Mouse (Mus musculus) stomach, postnatal 0 days (tissue): ENCODE data around the gene Meis2. TPM values are rescaled to one million over a fixed set of nuclear protein-coding genes. Genes with fewer than 3 reads are reported as not detected.

Experiments
- ATAC-seq: fragments of 200-750 bp; cut with Nextera tagmentation; 2 replicates; pipeline ENCODE4 v1.8.0; 2017; ENCODE audit not compliant: low FRiP score, low TSS enrichment
- DNase-seq: peaks from one replicate; pipeline ENCODE4 v3.0.0-alpha.2; 2016; ENCODE audit warnings: low spot score
- H3K27ac ChIP-seq: fragments of 300-500 bp; sonication (generic); replicated peaks from 2 replicates; pipeline ENCODE4 v1.5.1; 2014; ENCODE audit warnings: mild to moderate bottlenecking, control low read depth
- H3K27me3 ChIP-seq: fragments of 300-500 bp; sonication (generic); 2 replicates; pipeline ENCODE4 v1.6.1; 2014; ENCODE audit warnings: low read length; ENCODE audit not compliant: control insufficient read depth, insufficient read depth
- H3K36me3 ChIP-seq: fragments of 300-500 bp; sonication (generic); 2 replicates; pipeline ENCODE4 v1.6.1; 2014; ENCODE audit warnings: low read length, mixed read lengths; ENCODE audit not compliant: control insufficient read depth, insufficient read depth
- H3K4me1 ChIP-seq: fragments of 300-500 bp; sonication (generic); replicated peaks from 2 replicates; pipeline ENCODE4 v1.6.1; 2014; ENCODE audit warnings: antibody characterized with exemption; ENCODE audit not compliant: control insufficient read depth, insufficient read depth
- H3K4me2 ChIP-seq: fragments of 300-500 bp; sonication (generic); replicated peaks from 2 replicates; pipeline ENCODE4 v1.6.1; 2014; ENCODE audit warnings: low read depth, mild to moderate bottlenecking, control low read depth, moderate library complexity
- H3K4me3 ChIP-seq: fragments of 300-500 bp; sonication (generic); 2 replicates; pipeline ENCODE4 v1.5.1; 2014; ENCODE audit warnings: low read depth, low read length, control low read depth
- H3K9ac ChIP-seq: fragments of 300-500 bp; sonication (generic); 2 replicates; pipeline ENCODE4 v1.6.1; 2014; ENCODE audit warnings: mild to moderate bottlenecking, low read length, control low read depth, mixed read lengths
- H3K9me3 ChIP-seq: fragments of 300-500 bp; sonication (generic); 2 replicates; pipeline ENCODE4 v1.6.1; 2016; ENCODE audit warnings: low read length; ENCODE audit not compliant: control insufficient read depth
- CTCF ChIP-seq: IDR thresholded peaks from 2 replicates; pipeline ENCODE4 v1.5.1; 2016; ENCODE audit warnings: antibody characterized with exemption, low read depth, mild to moderate bottlenecking, moderate library complexity
- EP300 ChIP-seq: optimal IDR thresholded peaks from 2 replicates; pipeline ENCODE3; 2016; ENCODE audit warnings: antibody characterized with exemption
- WGBS: fragments of 180-500 bp; shearing (Covaris S2); extraction: QIAGEN DNeasy Blood & Tissue Kit; methylation state at CpG from one replicate; pipeline ENCODE4 v1.1.7; 2014; 5-methylcytosine and 5-hydroxymethylcytosine counted together
- polyA plus RNA-seq: library from polyadenylated mRNA; unstranded; fragments of >200 nt; fragmentation: Nextera tagmentation; extraction: Ambion mirVana; gene quantifications from 2 replicates; pipeline ENCODE4 v1.2.1, GENCODE M21; 2015

Meis2 gene
- polyA plus RNA-seq, 1 experiment from 2014 or later, result 17.7 TPM

GRCm38 (mm10) chr2:115938926-115939563 lies 126.6 kb downstream of the Meis2 start:
- whole genome bisulfite sequencing, result 68% methylated on average over 8 of the region's 8 CpGs
- Histone ChIP-seq H3K9me3 (no peaks in the 10 kb centered on the region), H3K27me3 (no peaks in the 10 kb centered on the region), H3K4me1 (no peaks in the 10 kb centered on the region), H3K27ac (no peak overlapping the region), H3K4me2 (no peak overlapping the region), H3K4me3 (no peak overlapping the region), H3K9ac (no peak overlapping the region), H3K36me3 (no peaks in the 10 kb centered on the region)
- no peak for DNase-seq
- no peak for ATAC-seq
- TF ChIP-seq EP300, result no peak
- TF ChIP-seq CTCF, result no peak

DNA sequence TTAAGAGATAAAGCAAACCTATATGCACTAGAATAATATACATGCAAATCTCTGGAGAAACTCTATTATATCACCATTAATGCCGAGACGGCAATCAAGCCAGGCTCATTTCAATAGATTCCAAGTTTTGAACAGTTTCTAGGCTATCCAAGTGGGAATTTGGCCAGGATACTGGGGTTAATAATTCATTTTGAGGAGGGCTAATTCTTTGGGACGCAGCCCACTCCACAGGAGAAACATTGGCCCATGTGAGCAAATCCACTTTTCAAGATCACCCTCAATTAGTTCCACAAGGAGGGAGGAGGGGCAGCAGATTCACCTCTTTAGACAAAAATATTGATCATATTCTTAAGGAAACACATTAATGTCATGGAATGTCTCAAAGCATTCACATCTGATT lies 127.3 kb downstream of the Meis2 start:
- Histone ChIP-seq H3K9ac (no peak overlapping the region), H3K4me1 (no peaks in the 10 kb centered on the region), H3K4me3 (no peak overlapping the region), H3K36me3 (no peaks in the 10 kb centered on the region), H3K4me2 (no peak overlapping the region), H3K27me3 (no peaks in the 10 kb centered on the region), H3K27ac (no peak overlapping the region), H3K9me3 (no peaks in the 10 kb centered on the region)
- DNase-seq, result no peak
- no peak for ATAC-seq
- 55% methylated on average over 3 of the region's 3 CpGs for WGBS
- TF ChIP-seq EP300, result no peak
- no peak for TF ChIP-seq CTCF

- H3K9me3 ChIP-seq, result no peaks in the 10 kb centered on the region
- no peaks in the 10 kb centered on the region for H3K36me3 ChIP-seq
- H3K4me2 ChIP-seq, result no peak overlapping the region
- TF ChIP-seq CTCF, result no peak
- TF ChIP-seq EP300, result no peak
- DNase-seq (no peak), ATAC-seq (no peak)
- no peak overlapping the region for H3K4me3 ChIP-seq
- H3K27ac ChIP-seq, result no peak overlapping the region
- 71% methylated on average over 1 of the region's 1 CpGs for WGBS
- H3K27me3 ChIP-seq, result no peaks in the 10 kb centered on the region
- no peaks in the 10 kb centered on the region for H3K4me1 ChIP-seq
- H3K9ac ChIP-seq, result no peak overlapping the region
Observed at GRCm38 (mm10) chr2:115937896-115938295, 127.7 kb downstream of the Meis2 start.

- 84% methylated on average over 9 of the region's 9 CpGs for WGBS
- no peak for ATAC-seq
- no peak for DNase-seq
- H3K9me3 ChIP-seq, result no peaks in the 10 kb centered on the region
- no peak overlapping the region for H3K9ac ChIP-seq
- TF ChIP-seq EP300 (no peak), CTCF (no peak)
- no peaks in the 10 kb centered on the region for H3K4me1 ChIP-seq
- no peak overlapping the region for H3K4me2 ChIP-seq
- H3K36me3 ChIP-seq, result no peaks in the 10 kb centered on the region
- no peak overlapping the region for H3K4me3 ChIP-seq
- H3K27ac ChIP-seq, result no peak overlapping the region
- H3K27me3 ChIP-seq, result no peaks in the 10 kb centered on the region
Observed at GRCm38 (mm10) chr2:115936786-115937185, 128.9 kb downstream of the Meis2 start.

DNA sequence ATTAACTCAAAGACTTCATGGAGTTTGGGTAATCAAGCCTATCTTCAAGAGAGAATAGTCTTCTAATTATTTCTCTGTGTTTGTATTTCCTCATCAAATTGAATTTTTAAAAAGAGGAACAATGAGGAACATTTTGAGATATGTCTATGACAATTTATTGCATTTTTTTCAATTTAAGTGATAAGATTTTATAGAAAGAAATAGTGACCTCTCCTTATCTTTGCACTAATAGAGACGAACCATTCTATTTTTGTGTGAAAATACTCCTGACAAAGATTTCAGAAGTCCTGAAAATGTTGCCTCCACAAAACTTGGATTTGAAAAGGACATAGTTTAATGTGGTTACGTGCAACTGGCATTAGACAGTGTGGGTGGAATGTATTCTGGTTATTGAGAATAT lies 131.3 kb downstream of the Meis2 start:
- Histone ChIP-seq H3K9ac (no peak overlapping the region), H3K4me1 (no peaks in the 10 kb centered on the region), H3K9me3 (no peaks in the 10 kb centered on the region), H3K4me3 (no peak overlapping the region), H3K36me3 (no peaks in the 10 kb centered on the region), H3K27me3 (no peaks in the 10 kb centered on the region), H3K27ac (no peak overlapping the region), H3K4me2 (no peak overlapping the region)
- no peak for DNase-seq
- TF ChIP-seq CTCF, result no peak
- no peak for TF ChIP-seq EP300
- no peak for ATAC-seq
- 82% methylated on average over 2 of the region's 2 CpGs for WGBS

- Histone ChIP-seq H3K9me3 (no peaks in the 10 kb centered on the region), H3K9ac (no peak overlapping the region), H3K4me1 (no peaks in the 10 kb centered on the region), H3K4me3 (no peak overlapping the region), H3K27me3 (no peaks in the 10 kb centered on the region), H3K36me3 (no peaks in the 10 kb centered on the region), H3K27ac (no peak overlapping the region), H3K4me2 (no peak overlapping the region)
- WGBS, result 42% methylated on average over 2 of the region's 2 CpGs
- DNase-seq (no peak), ATAC-seq (no peak)
- TF ChIP-seq EP300, result no peak
- TF ChIP-seq CTCF, result no peak
Observed at GRCm38 (mm10) chr2:115933259-115933658, 132.4 kb downstream of the Meis2 start.
